Comparison of ENCODE assay signal across 27 mouse cellular contexts in genomic region chr15:82433621-82434020, GRCm38 (mm10). TPM values are rescaled to one million over a fixed set of nuclear protein-coding genes. Genes with fewer than 3 reads are reported as not detected.
DNase-seq lines count a peak whose midpoint lies in the region; ATAC-seq and TF ChIP-seq lines count a peak whose summit lies in the region.
"Had no signal": no experiment of that assay in that cellular context is flagged by ENCODE, and none has a peak within 500 bp of the region (broad histone marks: within the 10 kb centered on the region; RNA-seq: fewer than 3 reads in every experiment).

No protein-coding gene starts in this region.

- no peaks in the 10 kb centered on the region for H3K27me3 ChIP-seq in heart, embryonic 10.5 days (ENCODE audit: insufficient read depth, poor library complexity, severe bottlenecking)
- H3K27me3 ChIP-seq in liver, adult 2 months (ENCODE audit: control insufficient read depth, insufficient read depth, low read length) = no peaks in the 10 kb centered on the region
- H3K27me3 ChIP-seq in liver, embryonic 12.5 days (replicated peaks) = no peaks in the 10 kb centered on the region
- H3K27me3 ChIP-seq: embryonic facial prominence, embryonic 13.5 days; embryonic facial prominence, embryonic 15.5 days had no signal

- H3K4me1 ChIP-seq in heart, embryonic 10.5 days = no peaks in the 10 kb centered on the region
- peaks cover 20% of the 10 kb centered on the region for H3K4me1 ChIP-seq in liver, adult 2 months (ENCODE audit: control insufficient read depth, insufficient read depth, low read length)
- H3K4me1 ChIP-seq in liver, embryonic 12.5 days = no peaks in the 10 kb centered on the region
- H3K4me1 ChIP-seq: embryonic facial prominence, embryonic 13.5 days; embryonic facial prominence, embryonic 15.5 days; forebrain, embryonic 10.5 days; forebrain, embryonic 12.5 days had no signal

- no peaks in the 10 kb centered on the region for H3K79me2 ChIP-seq in liver, adult 2 months (ENCODE audit: control insufficient read depth, insufficient read depth, low read length)

- H3K36me3 ChIP-seq in heart, embryonic 10.5 days = no peaks in the 10 kb centered on the region
- no peaks in the 10 kb centered on the region for H3K36me3 ChIP-seq in liver, adult 2 months (ENCODE audit: control insufficient read depth, insufficient read depth, low read length)
- H3K36me3 ChIP-seq in liver, embryonic 12.5 days = no peaks in the 10 kb centered on the region
- H3K36me3 ChIP-seq: embryonic facial prominence, embryonic 13.5 days; embryonic facial prominence, embryonic 15.5 days; forebrain, embryonic 10.5 days; forebrain, embryonic 12.5 days had no signal

- ATAC-seq in liver, embryonic 12.5 days = no peak
- ATAC-seq: forebrain, embryonic 14.5 days; forebrain, embryonic 16.5 days had no signal

- no peak overlapping the region for H3K4me3 ChIP-seq in heart, embryonic 10.5 days
- no peak overlapping the region for H3K4me3 ChIP-seq in liver, adult 2 months (ENCODE audit: insufficient read depth, low read depth, low read length)
- H3K4me3 ChIP-seq in liver, embryonic 12.5 days = no peak overlapping the region
- H3K4me3 ChIP-seq: embryonic facial prominence, embryonic 13.5 days; embryonic facial prominence, embryonic 15.5 days; erythroblast, embryonic 14.5 days; forebrain, embryonic 10.5 days; forebrain, embryonic 12.5 days had no signal

- H3K27ac ChIP-seq in heart, embryonic 10.5 days = no peak overlapping the region
- H3K27ac ChIP-seq in liver, adult 2 months (replicated peaks; ENCODE audit: insufficient read depth, low read depth, low read length) = peak overlapping the region; percentile 57
- H3K27ac ChIP-seq in liver, embryonic 12.5 days = no peak overlapping the region
- H3K27ac ChIP-seq: embryonic facial prominence, embryonic 13.5 days; embryonic facial prominence, embryonic 15.5 days; forebrain, embryonic 10.5 days; forebrain, embryonic 12.5 days had no signal

- intact Hi-C loops in heart, postnatal 10 days (cut with DNase I) = no loop called here

- H3K9me3 ChIP-seq in heart, embryonic 10.5 days = peaks cover 5% of the 10 kb centered on the region; the same call in 1 of the 2 replicates
- no peaks in the 10 kb centered on the region for H3K9me3 ChIP-seq in liver, embryonic 12.5 days (replicated peaks)
- H3K9me3 ChIP-seq: embryonic facial prominence, embryonic 15.5 days had no signal

- no peak for TF ChIP-seq CTCF in liver, adult 2 months (IDR thresholded peaks at IDR 0.05; ENCODE audit: low read depth, low read length)

- peak; percentile 51 for DNase-seq in heart, embryonic 10.5 days (ENCODE audit: low spot score)
- DNase-seq in heart, postnatal 10 days = no peak
- no peak for DNase-seq in liver, adult 2 months (ENCODE audit: extremely low read depth, low read depth, low spot score)
- DNase-seq: adrenal gland, adult 2 months; adrenal gland, postnatal 10 days; adrenal gland, postnatal 25 days; cerebellum, adult 11 months; cerebellum, adult 18-20 months; cerebellum, adult 8-10 months; cerebellum, adult 9-11 months; cerebellum, postnatal 14 days; cerebellum, postnatal 36 days; embryo, embryonic 11 days had no signal

- H3K9ac ChIP-seq in liver, adult 2 months (ENCODE audit: low read depth, low read length) = no peak overlapping the region
- H3K9ac ChIP-seq in liver, embryonic 12.5 days = no peak overlapping the region
- H3K9ac ChIP-seq: embryonic facial prominence, embryonic 13.5 days; embryonic facial prominence, embryonic 15.5 days; forebrain, embryonic 12.5 days had no signal

- no peak overlapping the region for H3K4me2 ChIP-seq in liver, embryonic 12.5 days
- H3K4me2 ChIP-seq: embryonic facial prominence, embryonic 13.5 days; embryonic facial prominence, embryonic 15.5 days; forebrain, embryonic 12.5 days had no signal

- TF ChIP-seq POLR2A in liver, adult 2 months (IDR thresholded peaks at IDR 0.05; ENCODE audit: extremely low read depth, insufficient read depth, low read length) = no peak

- 87% methylated on average over 3 of the region's 3 CpGs for WGBS in heart, embryonic 10.5 days
- 96% methylated on average over 3 of the region's 3 CpGs for WGBS in liver, adult 2 months
- WGBS in liver, embryonic 12.5 days (ENCODE audit: insufficient replicate concordance) = 75% methylated on average over 3 of the region's 3 CpGs

RNA-seq across cellular contexts. Expression of gene Cyp2d9, which starts 0.4 kb away (rescaled TPM):
- polyA plus RNA-seq in heart, embryonic 10.5 days (2016; fragmentation: Nextera tagmentation; extraction: Ambion mirVana) = not detected in 2 replicates
- not detected for total RNA-seq in heart, postnatal 10 days (2021)
- 46.2 and 99.8 TPM in 2 replicates for total RNA-seq in liver, adult 2 months (2014; rRNA removed)
- polyA plus RNA-seq in liver, adult 2 months (2012; rRNA removed) = 103 and 162 TPM in 2 replicates
- 0.23 and 0.47 TPM in 2 replicates for polyA plus RNA-seq in liver, embryonic 12.5 days (2016; fragmentation: Nextera tagmentation; extraction: Ambion mirVana)
- total RNA-seq: adrenal gland, postnatal 25 days; common myeloid progenitor, adult 5-6 weeks; ES-E14; MEL had no signal
- polyA plus RNA-seq: adrenal gland, adult 2 months; brain, embryonic 14.5 days; C2C12; embryonic facial prominence, embryonic 11.5 days; embryonic facial prominence, embryonic 13.5 days; embryonic facial prominence, embryonic 15.5 days; forebrain, embryonic 10.5 days; forebrain, embryonic 12.5 days; forebrain, embryonic 14.5 days; forebrain, embryonic 16.5 days had no signal

RNA-seq across cellular contexts. Expression of gene Cyp2d10, which starts 26.6 kb away (rescaled TPM):
- 0.75 TPM in 1 of 2 replicates, not detected in the other for polyA plus RNA-seq in heart, embryonic 10.5 days (2016; fragmentation: Nextera tagmentation; extraction: Ambion mirVana)
- not detected for total RNA-seq in heart, postnatal 10 days (2021)
- total RNA-seq in liver, adult 2 months (2014; rRNA removed) = 729 and 912 TPM in 2 replicates
- 1,682 and 1,823 TPM in 2 replicates for polyA plus RNA-seq in liver, adult 2 months (2012; rRNA removed)
- 10.1 and 11.2 TPM in 2 replicates for polyA plus RNA-seq in liver, embryonic 12.5 days (2016; fragmentation: Nextera tagmentation; extraction: Ambion mirVana)
- total RNA-seq: common myeloid progenitor, adult 5-6 weeks; ES-E14; MEL had no signal
- polyA plus RNA-seq: brain, embryonic 14.5 days; C2C12; embryonic facial prominence, embryonic 11.5 days; embryonic facial prominence, embryonic 13.5 days; embryonic facial prominence, embryonic 15.5 days; forebrain, embryonic 10.5 days; forebrain, embryonic 12.5 days; forebrain, embryonic 14.5 days; forebrain, embryonic 16.5 days had no signal

RNA-seq across cellular contexts. Expression of gene Cyp2d11, which starts 39.8 kb away (rescaled TPM):
- polyA plus RNA-seq in heart, embryonic 10.5 days (2016; fragmentation: Nextera tagmentation; extraction: Ambion mirVana) = not detected in 2 replicates
- total RNA-seq in heart, postnatal 10 days (2021) = not detected
- total RNA-seq in liver, adult 2 months (2014; rRNA removed) = 0.46 and 0.54 TPM in 2 replicates
- 0.32 and 0.91 TPM in 2 replicates for polyA plus RNA-seq in liver, adult 2 months (2012; rRNA removed)
- polyA plus RNA-seq in liver, embryonic 12.5 days (2016; fragmentation: Nextera tagmentation; extraction: Ambion mirVana) = not detected in 2 replicates
- total RNA-seq: common myeloid progenitor, adult 5-6 weeks; ES-E14; MEL had no signal
- polyA plus RNA-seq: adrenal gland, adult 2 months; brain, embryonic 14.5 days; C2C12; embryonic facial prominence, embryonic 11.5 days; embryonic facial prominence, embryonic 13.5 days; embryonic facial prominence, embryonic 15.5 days; erythroblast, embryonic 14.5 days; forebrain, embryonic 10.5 days; forebrain, embryonic 12.5 days; forebrain, embryonic 14.5 days; forebrain, embryonic 16.5 days had no signal

RNA-seq across cellular contexts. Expression of gene Cyp2d22, which starts 53.6 kb away (rescaled TPM):
- 3.2 and 3.9 TPM in 2 replicates for polyA plus RNA-seq in heart, embryonic 10.5 days (2016; fragmentation: Nextera tagmentation; extraction: Ambion mirVana)
- 10 to 100 TPM; 17.7 to 30.5 TPM for total RNA-seq in heart, postnatal 10 days (2021)
- 83.3 and 105 TPM in 2 replicates for total RNA-seq in liver, adult 2 months (2014; rRNA removed)
- 316 and 337 TPM in 2 replicates for polyA plus RNA-seq in liver, adult 2 months (2012; rRNA removed)
- 8.0 and 8.1 TPM in 2 replicates for polyA plus RNA-seq in liver, embryonic 12.5 days (2016; fragmentation: Nextera tagmentation; extraction: Ambion mirVana)
- total RNA-seq: MEL had no signal

Comparison
In these comparisons a context has a peak if more than half of its experiments do, and no peak if none do; other contexts are left out.
1. RNA of gene Cyp2d9, which starts 0.4 kb away (polyA plus RNA-seq): 103 to 162 TPM in liver, adult 2 months; 0.23 to 0.47 TPM in liver, embryonic 12.5 days and not detected in heart, embryonic 10.5 days; every median in the first group is over 10 times any median in the second.
2. RNA of gene Cyp2d10, which starts 26.6 kb away (polyA plus RNA-seq): 1,682 to 1,823 TPM in liver, adult 2 months; 10.1 to 11.2 TPM in liver, embryonic 12.5 days and 0.75 TPM in heart, embryonic 10.5 days; every median in the first group is over 100 times any median in the second.